Mouse (Mus musculus): ENCODE measurements around the gene Pla2g2c. TPM values are rescaled to one million over a fixed set of nuclear protein-coding genes. Genes with fewer than 3 reads are reported as not detected.

The Pla2g2c gene
- not detected for polyA plus RNA-seq (2017; shearing (Covaris generic))

DNA sequence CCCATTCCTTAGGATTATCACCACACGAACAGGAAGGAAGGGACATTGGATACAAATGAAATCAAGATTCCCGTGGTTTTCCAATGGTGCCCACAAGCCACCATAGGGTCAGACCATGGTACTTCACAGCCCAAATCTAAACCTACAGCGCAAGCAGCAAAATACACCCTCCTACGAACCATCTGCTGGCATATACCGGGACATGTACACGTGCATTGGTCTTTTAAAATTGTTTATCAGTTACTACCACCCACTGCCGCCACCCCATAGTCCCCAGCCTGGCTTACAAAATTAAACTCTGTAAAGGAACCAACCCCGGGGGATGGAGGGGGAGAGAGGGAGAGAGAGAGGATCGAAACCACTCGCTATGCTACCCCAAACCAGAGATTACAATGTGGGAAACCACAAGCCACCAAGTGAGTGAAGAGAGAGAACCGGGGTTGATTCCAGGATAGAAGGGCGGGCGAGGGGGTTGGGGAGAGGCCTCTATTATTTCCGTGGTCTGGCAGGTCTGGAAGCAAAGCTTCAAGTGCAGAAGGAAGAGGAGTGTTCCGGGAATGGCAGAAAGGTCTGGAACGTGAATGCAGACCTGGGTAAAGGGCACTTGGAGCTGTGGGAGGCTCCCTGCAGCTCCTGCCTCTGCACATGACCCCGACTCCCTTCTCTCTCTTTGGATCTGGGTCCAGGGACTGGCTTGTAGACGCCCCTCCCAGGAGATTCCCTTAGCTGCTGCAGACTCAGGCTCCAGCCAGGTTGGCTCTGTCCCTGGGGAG, at the start of gene Pla2g2c:
Gene Pla2g2c (plus strand): TSS at position 439 of the 773 bp plus-strand sequence.

DNA sequence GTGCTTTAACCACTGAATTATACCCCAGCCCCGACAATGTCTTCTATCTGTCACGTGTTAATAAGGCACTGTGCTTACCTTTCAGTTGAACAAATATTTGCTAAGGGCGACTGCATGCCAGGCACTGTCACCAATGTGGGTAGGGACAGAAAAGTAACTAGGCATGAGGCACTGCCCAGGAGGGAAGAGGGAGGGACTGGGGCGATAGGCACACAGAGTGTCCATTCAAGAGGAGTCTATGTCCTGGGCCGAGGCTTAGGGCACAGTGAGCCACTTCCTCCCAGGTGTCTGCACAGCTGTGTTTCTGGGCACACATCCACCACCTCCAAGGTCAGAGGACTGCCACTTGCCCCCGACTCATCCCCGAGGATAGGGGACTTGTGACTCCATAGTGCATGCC, 12.4 kb downstream of the Pla2g2c start, which contains the start of gene Ubxn10:
Gene Ubxn10 (minus strand): TSS at position 137 of the 400 bp plus-strand sequence.

DNA sequence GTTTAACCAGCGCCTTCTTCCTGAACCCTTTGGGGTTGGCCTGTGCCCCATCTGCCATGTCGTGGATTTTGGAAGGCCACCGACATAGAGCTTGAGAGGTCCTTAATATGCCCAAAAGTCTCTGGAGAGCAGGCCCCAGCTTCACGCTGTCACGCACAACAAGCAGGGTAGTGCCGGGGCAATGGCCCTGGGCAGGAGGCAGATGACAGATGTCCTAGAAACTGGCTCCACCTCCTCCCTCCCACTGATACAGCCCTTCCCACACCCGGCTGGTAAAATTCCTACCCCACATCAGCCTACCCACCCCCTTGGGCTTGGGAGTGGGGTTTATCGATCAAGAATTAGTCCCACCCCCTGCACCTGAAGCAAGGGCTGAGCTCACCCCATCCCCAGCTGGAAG, 32.8 kb downstream of the Pla2g2c start, which contains the start of gene Pla2g2f:
Gene Pla2g2f (minus strand): TSS at position 211 of the 400 bp plus-strand sequence.

DNA sequence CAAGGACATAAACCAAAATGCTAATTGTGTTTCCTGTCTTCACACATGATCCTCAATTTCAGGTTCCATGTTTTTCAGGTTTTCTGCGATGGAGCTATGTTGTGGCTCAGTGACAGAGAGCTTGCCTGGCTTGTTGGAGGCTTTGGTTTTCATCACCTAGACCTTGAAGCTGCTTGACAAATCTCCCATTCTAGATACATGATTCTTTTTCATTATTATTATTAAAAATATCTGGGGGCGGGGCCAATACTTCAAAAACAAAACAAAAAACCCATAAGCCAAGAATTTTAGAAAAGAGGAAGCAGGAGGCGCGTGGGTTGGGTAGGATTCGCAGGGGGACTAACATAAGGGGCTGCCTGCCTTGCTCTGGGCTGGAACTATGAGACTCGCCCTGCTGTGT, 50.8 kb downstream of the Pla2g2c start, which contains the start of gene Pla2g2d:
Gene Pla2g2d (plus strand): TSS at position 301 of the 400 bp plus-strand sequence.

Other genes with a start within 250 kb of the Pla2g2c start
- gene Vwa5b1, start 88.9 kb upstream of the Pla2g2c start, polyA plus RNA-seq (2017; shearing (Covaris generic)): not detected
- 0.33 TPM for gene Ubxn10, start 12.4 kb downstream of the Pla2g2c start, polyA plus RNA-seq (2017; shearing (Covaris generic))
- gene Pla2g2f, start 32.8 kb downstream of the Pla2g2c start, polyA plus RNA-seq (2017; shearing (Covaris generic)): 0.15 TPM
- gene Pla2g2d, start 50.9 kb downstream of the Pla2g2c start, polyA plus RNA-seq (2017; shearing (Covaris generic)): 1.3 TPM
- gene Pla2g5, start 138.7 kb downstream of the Pla2g2c start, polyA plus RNA-seq (2017; shearing (Covaris generic)): not detected
- gene Gm13030, start 149.2 kb downstream of the Pla2g2c start, polyA plus RNA-seq (2017; shearing (Covaris generic)): not detected
- gene Pla2g2e, start 153.2 kb downstream of the Pla2g2c start, polyA plus RNA-seq (2017; shearing (Covaris generic)): not detected
- 0.32 TPM for gene Otud3, start 189.2 kb downstream of the Pla2g2c start, polyA plus RNA-seq (2017; shearing (Covaris generic))
- gene Rnf186, start 242.3 kb downstream of the Pla2g2c start, polyA plus RNA-seq (2017; shearing (Covaris generic)): not detected
- 39.6 TPM for gene Tmco4, start 248.1 kb downstream of the Pla2g2c start, polyA plus RNA-seq (2017; shearing (Covaris generic))

Measured in CD4-positive, CD25-positive, alpha-beta regulatory T cell, adult 9 weeks (primary cell).